Mouse (Mus musculus) ES-E14 (cell line): ENCODE results near the gene Rgl3. TPM values are rescaled to one million over a fixed set of nuclear protein-coding genes. Genes with fewer than 3 reads are reported as not detected.

Source experiments
- DNase-seq: peaks from one replicate; pipeline ENCODE4 v3.0.0-alpha.2; 2013; ENCODE audit warnings: low read depth, low spot score
- H3K27ac ChIP-seq: 2 replicates; pipeline ENCODE4 v1.5.1; 2012; ENCODE audit warnings: low read depth, mild to moderate bottlenecking, low read length, moderate library complexity, mixed read lengths; ENCODE audit not compliant: poor library complexity, insufficient read depth, severe bottlenecking
- H3K36me3 ChIP-seq: 2 replicates; pipeline ENCODE4 v1.6.1; 2012; ENCODE audit warnings: mild to moderate bottlenecking, low read length, moderate library complexity, mixed read lengths; ENCODE audit not compliant: control insufficient read depth, poor library complexity, insufficient read depth, severe bottlenecking
- H3K4me1 ChIP-seq, 2 experiments: fragments of 150-350 bp in 1 of 2; sonication (generic) in 1 of 2; 2 replicates each; pipeline ENCODE4 v1.6.1; 2012; ENCODE audit warnings: low read length in 2 of 2, mild to moderate bottlenecking in 1 of 2, mixed read lengths in 1 of 2; ENCODE audit not compliant: control insufficient read depth in 2 of 2, insufficient read depth in 2 of 2, poor library complexity in 1 of 2
- H3K4me3 ChIP-seq, 2 experiments: fragments of 150-350 bp in 1 of 2; sonication (generic) in 1 of 2; 2 replicates each; pipeline ENCODE4 v1.5.1; 2012; ENCODE audit warnings: low read length in 2 of 2, low read depth in 1 of 2, mild to moderate bottlenecking in 1 of 2, mixed read lengths in 1 of 2; ENCODE audit not compliant: insufficient read depth in 1 of 2, poor library complexity in 1 of 2, severe bottlenecking in 1 of 2
- H3K9ac ChIP-seq: 2 replicates; pipeline ENCODE4 v1.6.1; 2012; ENCODE audit warnings: low read depth, mild to moderate bottlenecking, low read length, mixed read lengths; ENCODE audit not compliant: poor library complexity, insufficient read depth, severe bottlenecking
- H3K9me3 ChIP-seq: fragments of 150-350 bp; sonication (generic); 2 replicates; pipeline ENCODE4 v1.6.1; 2012; ENCODE audit warnings: low read depth, mild to moderate bottlenecking, low read length; ENCODE audit not compliant: control insufficient read depth, insufficient read depth
- CHD2 ChIP-seq: IDR thresholded peaks from 2 replicates; pipeline ENCODE4 v1.6.1; 2014; ENCODE audit warnings: mild to moderate bottlenecking, low read depth, low read length, inconsistent platforms
- HCFC1 ChIP-seq: IDR thresholded peaks from 2 replicates; pipeline ENCODE4 v1.6.1; 2012; ENCODE audit warnings: low read length, inconsistent platforms, borderline replicate concordance; ENCODE audit not compliant: insufficient read depth
- MAFK ChIP-seq: IDR thresholded peaks from 2 replicates; pipeline ENCODE4 v1.6.1; 2014; ENCODE audit warnings: mild to moderate bottlenecking, low read depth, low read length, inconsistent platforms; ENCODE audit not compliant: insufficient read depth
- ZC3H11A ChIP-seq: IDR thresholded peaks from 2 replicates; pipeline ENCODE4 v1.6.1; 2012; ENCODE audit warnings: low read depth, mild to moderate bottlenecking, inconsistent platforms, low read length, borderline replicate concordance
- ZNF384 ChIP-seq: IDR thresholded peaks from 2 replicates; pipeline ENCODE4 v1.6.1; 2012; ENCODE audit warnings: low read depth, low read length, inconsistent platforms
- in situ Hi-C, 2 experiments: fragments of 600-800 bp; cut with MboI; formaldehyde crosslinking; loops; one replicate each; pipeline ENCODE4 v1.15.1; 2025; ENCODE audit warnings: low sequenced_read_pairs in 2 of 2, inconsistent platforms in 1 of 2; ENCODE audit not compliant: unreplicated experiment in 2 of 2
- total RNA-seq: library from RNA; depleted of rRNA; stranded (reverse); fragments of 300-350 nt; gene quantifications from 2 replicates; pipeline ENCODE4 v1.2.3, GENCODE M21; 2012

Rgl3 gene
- total RNA-seq, 1 experiment = 0.27 TPM

- in situ Hi-C loops = no loop called here
- no peak for TF ChIP-seq ZC3H11A
Observed at GRCm38 (mm10) chr9:21950322-21950721, 38.9 kb downstream of the Rgl3 start.

GRCm38 (mm10) chr9:21948790-21949189 is 40.5 kb downstream of the Rgl3 start:
- TF ChIP-seq CHD2 (no peak), ZC3H11A (no peak), HCFC1 (no peak), MAFK (no peak), ZNF384 (no peak)
- DNase-seq = no peak
- H3K9ac ChIP-seq = no peak overlapping the region
- H3K27ac ChIP-seq = no peak overlapping the region
- H3K4me1 ChIP-seq = peaks cover 0 to 15% of the 10 kb centered on the region in 2 experiments; a peak in 2 of 4 replicates
- H3K9me3 ChIP-seq = no peaks in the 10 kb centered on the region
- H3K36me3 ChIP-seq = no peaks in the 10 kb centered on the region
- in situ Hi-C loops = no loop called here
- H3K4me3 ChIP-seq = no peak overlapping the region

More at GRCm38 (mm10) chr9:21950322-21950721, 38.9 kb downstream of the Rgl3 start:
- H3K4me3 ChIP-seq = no peak overlapping the region
- no peaks in the 10 kb centered on the region for H3K9me3 ChIP-seq
- no peak overlapping the region for H3K9ac ChIP-seq
- no peak overlapping the region for H3K27ac ChIP-seq
- no peaks in the 10 kb centered on the region for H3K36me3 ChIP-seq
- peaks cover 0 to 12% of the 10 kb centered on the region in 2 experiments; a peak in 1 of 4 replicates for H3K4me1 ChIP-seq
- DNase-seq = no peak

- Histone ChIP-seq H3K36me3 (no peaks in the 10 kb centered on the region), H3K27ac (no peak overlapping the region), H3K9me3 (no peaks in the 10 kb centered on the region), H3K4me1 (peaks cover 0 to 20% of the 10 kb centered on the region in 2 experiments; a peak in 2 of 4 replicates), H3K4me3 (no peak overlapping the region), H3K9ac (no peak overlapping the region)
- in situ Hi-C loops = no loop called here
- TF ChIP-seq ZC3H11A (no peak), HCFC1 (no peak), ZNF384 (no peak), CHD2 (no peak), MAFK (no peak)
- no peak for DNase-seq
Observed at GRCm38 (mm10) chr9:21948146-21948545, 41.1 kb downstream of the Rgl3 start.

GRCm38 (mm10) chr9:21947540-21948130 is 41.6 kb downstream of the Rgl3 start:
- Histone ChIP-seq H3K27ac (no peak overlapping the region), H3K9me3 (no peaks in the 10 kb centered on the region), H3K4me3 (peak overlapping the region; percentile 7 to 30; a peak in 2 of 4 replicates), H3K36me3 (no peaks in the 10 kb centered on the region), H3K4me1 (peaks cover 0 to 21% of the 10 kb centered on the region in 2 experiments; a peak in 2 of 4 replicates), H3K9ac (no peak overlapping the region)
- no peak for TF ChIP-seq ZNF384
- no peak for DNase-seq
- in situ Hi-C loops = no loop called here

- Histone ChIP-seq H3K4me1 (peaks cover 0 to 21% of the 10 kb centered on the region in 2 experiments; a peak in 2 of 4 replicates), H3K27ac (no peak overlapping the region), H3K36me3 (no peaks in the 10 kb centered on the region), H3K9ac (no peak overlapping the region), H3K4me3 (peak overlapping the region in 1 of 2 experiments; percentile 33; a peak in 1 of 4 replicates), H3K9me3 (no peaks in the 10 kb centered on the region)
- in situ Hi-C loops = no loop called here
- no peak for DNase-seq
- TF ChIP-seq MAFK (no peak), ZNF384 (no peak), CHD2 (no peak), HCFC1 (no peak), ZC3H11A (no peak)
Observed at GRCm38 (mm10) chr9:21944267-21944666, 45.0 kb downstream of the Rgl3 start.
